Mouse (Mus musculus) cerebellum, adult (tissue): ENCODE measurements around the gene Itga2.

Experiments
- ATAC-seq: cut with Nextera tagmentation; 2 replicates; pipeline ENCODE4 v1.9.2; 2017; ENCODE audit warnings: mild to moderate bottlenecking, moderate library complexity, mixed read lengths; ENCODE audit not compliant: insufficient number of reproducible peaks, low FRiP score, low TSS enrichment

Gene Itga2

DNA sequence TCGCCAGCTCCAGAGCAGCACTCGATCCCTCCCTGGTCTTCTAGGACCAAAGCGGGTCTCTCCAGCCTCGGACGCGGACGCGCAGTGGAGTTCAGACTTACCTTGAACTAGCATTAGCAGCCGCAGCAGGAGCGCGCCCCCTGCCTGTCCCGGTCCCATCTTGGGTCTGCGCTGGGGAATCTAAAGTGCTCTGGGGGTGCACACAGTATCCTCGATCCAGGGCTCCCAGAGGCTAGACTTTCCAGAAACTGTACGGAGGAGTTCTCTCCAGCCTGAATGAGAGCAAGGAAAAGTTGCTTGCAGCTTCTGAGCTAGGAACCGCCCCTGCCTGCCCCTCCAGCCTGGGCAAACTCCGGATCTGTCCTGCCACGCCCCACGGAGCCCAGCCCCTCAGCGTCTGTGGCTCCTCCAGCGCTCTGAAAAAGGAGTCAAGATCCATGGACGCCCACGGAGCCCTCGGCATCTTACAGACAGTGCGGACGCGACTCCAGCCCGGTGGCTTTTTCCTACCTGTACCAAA, at the start of gene Itga2:
Gene Itga2, minus strand, starts transcription at position 326 of the 520 bp plus-strand sequence.
- ATAC-seq: peak; percentile 54; the same call in 1 of the 2 replicates

DNA sequence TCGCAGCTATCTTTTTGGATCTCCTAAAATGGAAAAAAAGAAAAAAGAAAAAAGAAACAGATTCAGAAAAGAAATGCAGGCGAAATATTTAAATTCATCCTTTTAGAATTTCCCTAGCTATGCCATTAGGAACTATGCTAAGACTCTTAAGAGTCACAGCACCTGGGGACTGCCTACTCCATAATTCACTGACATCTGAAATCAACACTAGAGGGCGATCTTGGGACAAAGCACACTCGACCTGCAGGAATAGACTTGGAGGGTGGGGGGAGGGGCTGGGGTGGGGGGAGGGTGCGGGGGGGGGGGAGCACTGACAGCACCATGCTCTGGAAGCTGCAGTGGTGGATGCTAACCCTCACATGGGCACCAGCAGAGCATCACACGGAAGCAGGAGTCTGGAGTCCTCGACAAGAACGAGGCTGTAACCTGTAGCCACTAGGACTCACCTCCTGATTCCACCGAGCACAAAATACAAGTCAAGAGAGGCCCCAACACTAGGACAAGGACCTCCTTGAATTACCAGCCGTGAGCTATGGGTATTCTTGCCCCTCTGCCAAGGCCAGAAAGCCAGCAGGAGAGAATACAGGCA, 49.0 kb upstream of the Itga2 start:
- no peak for ATAC-seq

DNA sequence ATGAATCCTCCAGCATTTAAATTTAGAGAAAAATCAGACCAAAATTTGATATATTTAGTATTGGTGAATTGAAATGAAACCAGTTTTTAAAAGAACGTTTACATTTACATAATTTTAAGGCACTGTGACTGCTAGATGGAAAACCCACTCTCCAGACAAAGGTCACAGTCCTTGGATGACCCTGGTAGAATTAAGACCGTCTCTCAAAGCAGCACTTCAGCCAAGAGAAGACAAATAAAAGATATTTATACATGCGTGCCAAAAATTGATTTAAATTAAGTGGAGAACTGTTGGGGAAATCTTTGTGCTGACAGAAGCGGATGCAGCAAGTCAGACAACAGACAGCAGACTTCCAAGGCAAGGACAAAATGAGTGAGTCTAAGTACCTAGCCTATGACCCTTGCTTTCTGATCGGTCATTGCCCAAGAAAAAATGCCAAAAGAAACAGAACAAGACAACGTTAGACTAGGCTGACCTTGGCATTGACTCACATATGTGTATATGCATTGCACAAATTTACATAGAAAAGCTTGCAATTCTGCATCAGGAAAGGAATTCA, 42.7 kb upstream of the Itga2 start:
- ATAC-seq: no peak

DNA sequence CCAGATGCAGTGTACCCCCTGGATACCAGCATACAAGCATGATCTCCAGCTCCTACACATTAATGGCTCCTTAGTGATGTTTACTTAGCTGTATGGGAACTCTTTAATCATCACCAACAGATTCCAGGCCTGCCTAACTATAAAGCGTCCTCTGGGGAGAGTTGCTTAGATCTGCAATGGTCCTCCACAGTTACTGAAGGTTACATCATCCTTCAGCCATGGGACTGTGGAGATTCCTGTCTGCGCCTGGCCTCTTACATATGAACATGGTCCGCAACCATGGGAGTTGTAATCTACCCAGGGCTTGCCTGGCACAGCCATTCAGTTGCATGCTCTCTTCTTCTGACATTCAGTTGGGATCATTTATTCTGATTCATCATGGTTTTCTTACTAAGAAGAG, 40.0 kb upstream of the Itga2 start:
- no peak for ATAC-seq

DNA sequence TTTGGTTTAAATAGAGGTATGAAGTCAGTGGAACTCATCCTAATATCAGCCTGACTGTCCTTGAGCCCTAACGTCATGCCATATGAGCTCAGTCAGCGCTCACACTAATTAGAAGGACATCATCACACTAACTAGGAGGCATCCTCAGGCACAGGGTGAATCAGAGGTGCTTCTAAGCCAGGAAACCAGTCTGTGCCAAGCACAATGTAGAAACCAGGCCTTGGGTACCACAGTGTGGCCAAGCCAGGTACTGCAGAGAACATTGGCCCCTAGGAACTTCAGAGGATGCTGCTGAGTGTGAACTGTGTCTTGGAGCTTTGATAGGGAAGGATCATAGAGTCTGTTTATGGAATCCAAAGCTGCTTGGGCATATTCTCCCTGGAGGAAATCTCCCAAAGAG, 32.3 kb upstream of the Itga2 start:
- peak; percentile 97 for ATAC-seq

DNA sequence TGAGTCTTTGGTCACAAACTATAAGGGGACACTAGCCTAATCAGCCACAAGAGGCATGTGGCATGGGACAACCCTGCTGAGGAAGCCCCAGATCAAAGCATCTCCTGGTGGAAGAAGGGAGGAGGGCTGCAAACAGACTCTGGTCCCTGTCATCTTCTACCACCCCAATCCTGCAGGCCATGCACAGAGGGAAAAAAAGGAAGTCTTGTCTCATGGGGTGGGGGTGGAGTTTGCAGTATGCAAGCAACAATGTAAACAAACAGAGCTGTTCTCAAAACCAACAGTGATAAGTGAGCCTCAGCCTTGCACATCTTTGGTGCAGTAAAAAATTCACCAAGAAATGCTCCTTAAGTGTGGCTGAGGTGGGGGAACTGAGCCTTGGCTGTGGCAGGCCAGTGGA, 22.6 kb upstream of the Itga2 start:
- no peak for ATAC-seq

DNA sequence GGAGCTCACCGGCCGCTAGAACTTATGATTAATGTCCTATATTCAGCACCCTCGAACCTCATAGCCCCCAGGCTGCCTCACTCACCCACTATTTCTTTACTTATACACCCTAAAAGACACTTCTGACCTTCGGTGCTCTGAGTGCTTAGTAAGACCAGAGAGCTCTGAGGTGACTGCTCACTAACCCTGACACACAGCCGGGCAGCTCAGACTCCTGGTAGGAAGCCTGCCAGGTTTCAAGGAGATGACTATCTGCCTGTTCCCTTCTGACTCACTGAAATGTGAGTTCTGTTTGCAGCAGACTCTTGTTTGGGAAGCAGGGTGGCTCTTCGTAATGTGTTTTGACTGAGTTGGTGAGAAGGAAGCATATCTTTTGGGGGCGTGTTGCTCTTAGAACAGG, 1.6 kb upstream of the Itga2 start:
- no peak for ATAC-seq

DNA sequence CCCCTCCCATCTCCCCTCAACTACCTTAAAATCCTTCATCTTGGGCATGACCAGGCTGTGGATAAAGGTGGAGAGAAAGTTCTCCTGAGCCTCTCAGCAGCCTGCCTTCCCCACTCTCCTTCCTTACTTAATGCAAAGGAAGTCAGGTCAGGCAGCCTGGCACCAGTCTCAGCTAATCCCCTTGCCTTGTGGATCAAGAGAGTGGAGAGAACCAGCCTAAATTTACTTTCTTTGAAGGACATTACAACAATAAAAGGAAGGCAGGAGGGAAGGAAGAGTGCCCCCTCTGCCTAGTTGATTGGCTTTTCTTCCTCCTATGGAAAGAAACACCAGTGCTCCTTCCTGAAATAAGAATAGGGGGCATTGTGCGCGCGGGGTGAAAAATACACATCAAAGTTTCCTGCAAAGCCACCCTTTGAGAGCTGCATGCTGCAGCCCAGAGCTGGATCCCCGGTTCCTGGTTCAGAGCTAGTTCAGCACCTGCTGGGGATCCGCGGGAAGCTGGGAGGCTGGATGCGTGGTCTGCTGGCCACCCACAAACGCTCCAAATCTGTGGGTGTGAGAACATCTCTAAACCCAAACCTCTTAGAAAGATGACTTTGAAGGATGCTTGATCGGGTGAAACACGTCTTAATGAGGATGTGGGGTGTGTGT, 777 bp downstream of the Itga2 start:
- ATAC-seq: no peak

DNA sequence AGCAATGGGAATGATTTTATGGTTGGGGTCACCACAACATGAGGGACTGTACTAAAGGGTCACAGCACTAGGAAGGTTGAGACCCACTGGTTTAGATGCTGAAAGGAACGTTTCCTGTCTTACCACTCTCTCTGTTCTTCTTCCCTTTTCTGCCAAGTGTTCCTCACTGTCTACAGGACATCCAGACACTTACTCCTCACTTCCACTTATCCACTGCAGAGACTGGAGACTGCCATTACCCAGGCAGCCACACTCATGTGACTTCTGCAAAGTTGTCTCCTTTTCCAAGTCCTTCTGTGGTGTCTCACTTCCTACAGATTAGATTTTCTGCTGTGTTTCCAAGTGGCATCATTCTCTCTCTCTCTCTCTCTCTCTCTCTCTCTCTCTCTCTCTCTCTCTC, 7.1 kb downstream of the Itga2 start:
- no peak for ATAC-seq

DNA sequence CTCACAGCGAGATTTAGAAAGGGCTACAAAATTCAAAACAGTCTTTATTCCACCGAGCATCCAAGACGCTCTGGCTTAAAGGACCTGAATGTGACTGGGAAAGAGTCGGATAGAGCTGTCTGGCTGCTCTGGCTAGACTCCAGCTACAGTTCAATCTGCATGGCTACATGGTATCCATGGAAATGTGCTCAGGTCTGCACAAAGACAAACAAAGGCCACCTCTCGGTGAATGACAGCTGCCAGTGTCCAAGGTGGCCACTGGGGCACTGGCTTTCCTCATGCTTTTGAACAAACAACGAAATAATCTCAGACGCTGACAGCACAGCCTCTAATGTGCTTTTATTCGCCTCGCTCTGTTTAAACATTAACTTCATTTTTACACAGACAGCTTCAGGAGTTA, 8.6 kb downstream of the Itga2 start:
- no peak for ATAC-seq

DNA sequence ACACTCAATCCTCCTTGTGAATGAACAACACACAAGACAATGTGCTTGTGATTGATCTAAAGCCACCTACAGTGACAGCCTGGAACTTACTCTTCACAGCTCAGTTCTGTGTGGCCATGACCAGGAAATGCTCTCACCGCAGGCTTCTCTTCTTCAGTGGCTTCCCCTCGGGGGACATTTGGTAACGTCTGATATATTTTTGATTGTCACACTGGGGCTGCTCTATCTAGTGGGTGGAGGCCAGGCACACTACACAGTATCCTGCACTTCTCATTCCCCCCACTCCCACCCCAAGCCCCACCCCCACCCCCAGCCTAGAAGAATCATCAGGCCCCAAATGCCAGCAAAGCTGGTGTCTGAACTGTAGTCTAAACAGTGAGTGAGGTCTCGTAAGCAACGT, 16.1 kb downstream of the Itga2 start:
- ATAC-seq: no peak

DNA sequence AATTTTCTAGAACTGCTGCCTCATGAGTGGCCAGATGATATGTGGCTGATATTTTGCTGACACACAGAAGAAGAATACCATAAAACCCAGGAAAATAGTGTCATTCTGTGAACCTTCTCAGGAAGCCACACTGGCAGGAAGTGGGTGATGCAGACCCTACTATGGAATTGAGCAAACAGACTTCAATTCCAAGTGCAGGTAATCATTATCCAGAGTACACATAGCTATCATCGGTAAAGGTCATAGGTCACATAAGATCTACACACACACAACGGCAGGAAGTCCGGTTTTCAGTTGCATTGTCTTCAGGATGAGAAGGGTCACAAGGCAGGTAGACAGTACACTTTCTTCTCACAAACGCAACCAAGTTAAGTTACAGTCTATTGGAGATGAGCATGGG, 16.9 kb downstream of the Itga2 start:
- ATAC-seq: no peak

DNA sequence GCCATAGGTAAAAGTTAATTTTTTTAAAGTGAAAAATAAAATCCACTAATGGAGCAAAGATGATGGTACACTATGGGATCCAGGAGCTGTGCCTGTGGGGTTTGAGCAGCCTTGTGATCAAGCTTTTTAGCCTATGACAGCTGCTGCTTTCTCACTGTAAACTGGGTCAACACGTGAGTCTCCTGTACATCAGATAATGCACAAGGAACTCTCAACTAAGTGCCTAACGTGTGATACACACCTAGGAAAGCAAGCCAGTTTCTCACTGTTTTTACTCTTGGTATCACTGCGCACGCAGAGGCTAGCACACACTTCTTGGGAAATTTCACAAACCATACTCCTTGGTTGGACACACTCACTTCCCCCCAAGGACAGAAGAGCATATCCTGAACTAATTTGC, 17.3 kb downstream of the Itga2 start:
- no peak for ATAC-seq

DNA sequence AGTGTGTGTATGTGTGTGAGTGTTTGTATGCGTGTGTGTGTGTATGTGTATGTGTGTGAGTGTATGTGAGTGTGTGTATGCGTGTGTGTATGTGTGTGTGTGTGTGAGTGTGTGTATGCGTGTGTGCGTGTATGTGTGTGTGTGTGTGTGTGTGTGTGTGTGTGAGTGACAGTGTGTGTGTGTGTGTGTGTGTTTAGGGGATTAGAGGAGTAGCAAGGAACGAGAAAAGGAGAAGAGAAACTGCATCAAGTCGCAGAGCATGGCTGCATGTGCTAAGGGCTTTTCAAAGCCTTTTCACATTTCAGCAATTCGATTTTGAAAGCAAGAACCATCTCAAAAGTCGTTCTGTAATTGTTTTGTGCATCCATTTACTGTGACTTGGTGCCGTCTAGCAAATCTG, 21.3 kb downstream of the Itga2 start:
- ATAC-seq: no peak

DNA sequence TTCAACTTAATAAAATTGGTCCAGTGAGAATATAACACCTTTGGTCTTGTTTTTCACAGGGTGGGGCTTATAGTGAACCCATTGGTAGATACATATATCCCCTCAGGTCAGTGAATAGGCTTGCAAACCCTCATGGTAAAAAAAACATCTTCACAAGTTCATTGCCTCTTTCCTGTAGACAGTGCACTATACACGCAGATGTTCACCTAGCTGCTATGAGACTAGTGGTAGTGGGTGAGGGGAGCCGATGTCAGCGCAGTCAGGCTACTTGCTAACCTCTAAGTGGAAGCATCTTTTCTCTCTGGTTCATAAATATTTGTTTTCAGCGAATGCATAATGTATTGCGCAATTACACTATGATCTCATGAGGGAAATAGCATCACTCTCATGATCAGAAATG, 22.4 kb downstream of the Itga2 start:
- ATAC-seq: no peak

DNA sequence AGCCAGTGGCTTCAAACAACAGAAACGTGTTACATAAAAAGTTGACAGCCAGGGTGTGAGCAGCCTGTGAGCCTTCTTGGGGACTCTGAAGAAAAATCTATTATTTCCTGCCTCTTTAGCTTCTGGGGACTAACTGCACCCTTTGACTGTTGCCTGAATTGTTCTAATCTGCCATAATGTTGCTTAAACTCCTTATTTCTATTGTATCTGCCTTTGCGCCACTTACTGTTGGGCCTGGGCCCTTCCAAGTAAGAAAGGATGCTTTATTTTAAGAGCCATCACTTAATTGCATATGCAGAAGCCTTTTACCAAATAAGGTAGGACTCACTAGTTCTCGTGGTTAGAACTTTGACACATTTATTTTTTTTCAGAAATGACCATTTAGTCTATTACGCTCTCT, 24.0 kb downstream of the Itga2 start:
- ATAC-seq: no peak

DNA sequence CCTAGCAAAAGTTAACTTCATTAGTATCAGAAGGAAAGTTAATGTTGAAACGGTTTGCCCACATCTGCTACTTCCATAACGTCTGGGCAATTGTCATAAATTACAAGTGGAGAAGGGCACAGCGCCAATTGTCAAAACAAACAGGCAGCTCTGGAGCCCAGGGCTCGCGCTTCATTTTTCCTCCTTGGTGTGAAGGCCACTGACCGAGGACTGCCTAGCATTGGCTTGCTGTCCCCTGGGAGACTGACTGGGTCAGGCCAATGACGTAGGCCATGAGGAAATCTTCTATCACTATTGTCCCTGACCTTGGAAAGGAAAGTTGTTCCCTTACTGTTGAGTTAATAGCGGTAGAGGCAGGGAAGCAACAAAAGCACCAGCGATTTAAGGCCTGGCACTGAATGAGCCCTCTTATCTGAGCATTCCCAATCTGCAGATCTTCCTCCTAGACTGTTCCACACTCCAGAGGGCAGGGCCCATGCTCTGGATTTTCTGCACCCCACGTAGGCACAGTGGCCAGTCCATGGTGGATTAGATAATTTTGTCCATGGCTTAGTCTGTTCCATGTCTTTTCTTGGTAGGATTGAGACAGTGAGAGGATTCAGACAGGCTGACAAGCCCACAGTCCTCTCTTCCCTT, 35.0 kb downstream of the Itga2 start:
- no peak for ATAC-seq

DNA sequence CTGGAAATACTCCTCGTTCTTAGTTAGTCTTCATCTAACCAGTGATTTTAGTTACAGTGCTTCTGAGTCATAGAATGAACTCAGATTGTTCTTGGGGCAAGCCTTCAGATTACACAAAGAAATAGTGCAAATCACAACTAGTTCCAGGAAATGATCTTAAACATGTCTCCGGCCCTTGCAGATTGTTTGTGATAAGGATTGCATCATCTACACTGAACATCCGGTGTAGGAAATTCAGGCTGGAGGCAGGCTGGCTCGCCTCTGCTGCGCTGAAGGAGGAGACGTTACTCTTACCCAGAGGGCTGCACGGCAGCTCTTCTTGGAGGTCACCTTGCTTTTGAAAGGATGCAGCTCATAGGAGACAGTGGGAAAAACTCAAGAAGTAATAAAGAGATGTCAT, 36.0 kb downstream of the Itga2 start:
- ATAC-seq: no peak

DNA sequence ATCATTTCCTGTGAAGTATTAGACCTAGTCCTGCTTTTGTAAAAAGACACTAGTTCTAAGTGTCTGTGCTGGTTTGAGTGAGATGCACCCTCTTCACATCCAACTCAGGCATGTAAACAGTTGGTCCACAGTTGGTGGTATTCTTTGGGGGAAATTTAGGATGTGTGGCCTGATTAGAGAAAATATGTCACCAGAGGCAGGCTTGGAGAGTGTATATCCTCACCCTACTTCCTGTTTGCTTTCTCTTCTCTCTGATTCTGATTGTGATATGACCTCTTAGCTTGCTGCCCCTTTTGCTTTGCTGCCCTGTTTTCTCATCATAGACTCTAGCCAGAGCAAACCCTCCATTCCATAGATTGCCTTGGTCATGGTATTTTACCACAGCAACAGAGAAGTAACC, 37.2 kb downstream of the Itga2 start:
- ATAC-seq: peak; percentile 37; the same call in 1 of the 2 replicates

DNA sequence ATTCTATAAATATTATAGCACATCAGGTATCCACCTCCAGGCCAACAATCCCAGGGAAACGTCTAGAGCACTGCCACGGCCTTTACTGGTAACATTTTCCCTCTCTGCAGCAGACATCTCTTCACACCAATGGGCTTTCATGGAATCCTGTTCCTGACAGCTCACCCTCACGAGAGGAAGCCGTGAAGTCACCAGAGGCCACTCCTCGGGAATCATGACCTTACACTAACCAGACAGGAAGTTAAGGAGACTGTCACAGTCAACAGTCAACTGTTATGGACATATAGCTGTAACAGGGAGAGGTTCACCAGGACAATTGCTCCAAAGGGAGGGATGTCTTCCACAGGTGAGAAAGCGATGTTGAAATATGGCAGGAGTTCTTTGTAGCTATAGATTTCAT, 40.2 kb downstream of the Itga2 start:
- no peak for ATAC-seq

DNA sequence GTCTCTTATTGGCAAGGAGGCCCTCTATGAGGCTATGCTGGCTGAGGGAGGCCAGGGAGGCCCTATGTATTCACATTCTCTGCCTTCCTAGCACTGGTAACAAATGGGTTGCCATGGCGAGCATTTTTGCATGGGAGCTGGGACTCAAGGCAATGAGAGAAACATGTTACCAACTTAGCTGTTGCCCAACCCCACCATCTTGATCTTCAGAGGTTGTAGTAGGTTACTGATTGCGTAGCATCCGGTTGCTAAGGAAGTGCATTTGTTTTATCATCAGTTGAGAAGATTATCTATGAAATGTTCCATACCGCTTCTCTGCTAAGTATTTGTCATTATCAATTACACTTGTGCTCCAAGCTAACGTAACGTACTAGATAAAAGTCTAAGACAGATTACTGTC, 44.2 kb downstream of the Itga2 start:
- ATAC-seq: no peak

DNA sequence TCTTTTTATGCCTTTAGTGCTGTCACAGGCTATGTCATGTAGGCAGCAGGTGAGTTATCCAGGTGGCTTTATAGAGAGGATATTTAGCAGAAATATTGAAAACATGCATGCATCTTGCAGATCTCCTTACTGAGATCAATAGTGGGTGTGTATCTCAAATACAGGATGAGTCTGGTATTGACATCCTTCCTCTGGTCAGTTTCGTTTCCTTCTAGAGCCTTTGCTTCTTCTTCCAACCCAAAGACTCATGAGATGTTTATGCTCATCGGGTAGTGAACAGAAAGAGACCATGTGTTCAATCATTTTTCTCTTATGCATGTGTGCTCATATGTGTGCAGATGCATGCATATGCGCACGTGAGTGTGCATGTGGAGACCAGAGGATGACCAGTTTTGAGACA, 44.6 kb downstream of the Itga2 start:
- no peak for ATAC-seq
